Mouse (Mus musculus) liver, embryonic 14.5 days (tissue): ENCODE measurements around the gene Strbp.

Experiments used
- CTCF ChIP-seq: IDR thresholded peaks from 2 replicates; pipeline ENCODE4 v1.5.1; 2016; ENCODE audit warnings: antibody characterized with exemption, low read depth, control low read depth
- EP300 ChIP-seq: IDR thresholded peaks from 2 replicates; pipeline ENCODE4 v1.6.1; 2016; ENCODE audit warnings: antibody characterized with exemption, low read depth

- TF ChIP-seq CTCF (no peak), EP300 (no peak)
Observed at GRCm38 (mm10) chr2:37527587-37527986, 176.1 kb downstream of the Strbp start.
